Mouse (Mus musculus) ovary, adult 18-20 months (tissue): ENCODE results near the gene Slc47a2.

Experiments
- DNase-seq: peaks from one replicate; pipeline ENCODE4 v3.0.0; 2022; ENCODE audit warnings: low spot score, mixed read lengths

Gene Slc47a2

DNA sequence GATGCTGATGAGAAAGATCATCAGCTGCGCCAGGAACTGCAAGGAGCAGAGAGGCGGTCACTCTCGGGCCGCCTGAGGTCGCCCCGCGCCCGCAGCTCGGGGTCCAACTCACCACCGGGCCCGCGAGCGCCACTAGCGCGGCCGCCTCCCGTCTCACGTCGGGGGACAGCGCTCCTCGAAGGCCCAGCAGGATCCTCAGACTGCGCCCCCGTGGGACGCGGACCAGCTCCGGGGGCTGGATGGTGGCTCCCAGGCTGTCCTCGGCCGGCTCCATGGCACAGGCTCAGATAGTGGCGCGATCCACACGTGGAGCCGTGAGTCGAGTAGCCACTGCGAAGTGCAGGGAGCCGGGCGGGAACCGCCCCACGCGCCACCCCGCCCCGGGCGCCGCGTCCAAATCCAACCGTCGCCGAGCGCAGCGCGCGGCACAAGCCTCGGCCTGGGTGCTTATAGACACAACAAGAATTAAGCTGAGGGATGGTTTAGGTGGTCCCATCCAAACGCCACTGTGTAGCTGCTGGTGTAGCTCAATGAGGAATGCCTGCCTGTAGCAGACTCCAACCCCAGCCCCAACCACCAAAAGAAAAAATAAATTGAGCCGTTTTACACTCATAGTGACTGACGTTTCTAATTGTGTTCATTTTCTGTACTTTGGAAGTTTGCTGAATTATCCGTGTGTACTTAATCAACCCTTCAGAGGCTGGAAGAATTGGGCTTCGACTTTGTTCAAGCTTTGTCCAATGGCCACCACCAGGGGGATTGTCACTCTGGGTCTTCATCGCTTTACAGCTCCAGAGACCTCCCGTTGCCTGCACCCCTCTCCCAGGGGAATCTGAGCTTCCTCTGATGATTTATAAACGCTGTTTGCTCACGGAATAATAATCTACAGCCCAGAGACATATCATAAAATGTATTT lies at the start of gene Slc47a2:
Gene Slc47a2, minus strand, starts transcription at position 356 of the 916 bp plus-strand sequence.
- no peak for DNase-seq

DNA sequence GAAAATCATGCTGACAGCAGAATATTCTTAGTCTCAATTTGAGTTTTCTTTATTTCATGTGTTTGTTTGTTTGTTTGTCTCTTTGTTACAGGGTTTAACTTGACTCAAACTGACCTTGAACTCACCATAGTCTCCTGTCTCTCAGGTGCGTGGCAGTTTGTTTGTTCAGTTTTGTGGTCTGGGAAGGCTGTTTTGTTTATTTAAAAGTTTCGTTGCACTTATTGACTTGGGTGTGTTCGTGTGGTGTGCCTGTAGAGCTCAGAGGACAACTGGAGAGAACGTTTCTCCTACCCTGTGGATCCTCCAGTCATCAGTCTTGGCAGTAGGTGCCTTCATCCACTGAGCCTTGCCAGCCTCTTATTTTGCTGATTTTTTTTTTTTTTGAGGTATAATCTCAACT lies 46.3 kb upstream of the Slc47a2 start:
- DNase-seq, result no peak

DNA sequence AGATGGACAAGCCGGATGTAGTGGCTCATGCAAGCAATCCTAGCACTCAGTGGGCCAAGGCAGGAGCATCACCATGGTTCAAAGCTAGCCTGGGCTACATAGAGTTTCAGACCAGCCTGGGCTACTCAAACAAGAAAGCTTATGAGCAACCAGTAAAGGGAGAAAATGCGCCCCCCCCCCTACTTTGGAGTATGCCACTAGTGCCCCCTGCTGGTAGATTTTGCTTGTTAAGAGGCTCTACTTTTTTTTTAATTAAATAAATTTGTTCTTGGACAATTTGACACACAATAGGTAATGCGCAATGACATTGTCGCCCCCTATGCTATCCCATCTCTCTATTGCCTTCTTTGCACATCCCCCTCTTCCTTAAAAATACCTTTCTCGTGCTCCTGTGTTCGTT lies 45.4 kb upstream of the Slc47a2 start:
- no peak for DNase-seq

DNA sequence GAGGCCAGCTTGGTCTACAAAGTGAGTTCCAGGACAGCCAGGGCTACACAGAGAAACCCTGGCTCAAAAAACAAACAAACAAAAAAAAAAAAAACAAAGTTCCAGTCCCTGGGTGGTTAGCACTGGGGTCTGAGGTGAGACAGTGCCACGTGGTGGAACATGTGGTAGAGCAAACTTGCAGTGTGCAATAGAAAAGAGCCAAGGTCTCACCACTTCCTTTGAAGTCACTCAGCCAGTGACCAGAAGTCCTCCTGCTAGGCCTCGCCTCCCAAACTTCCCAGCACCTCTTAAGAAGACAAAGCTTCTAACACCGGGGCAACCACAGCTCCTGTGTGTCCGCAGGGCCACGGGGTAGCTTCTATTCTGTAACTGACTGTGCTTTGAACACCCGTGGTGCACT lies 44.6 kb upstream of the Slc47a2 start:
- no peak for DNase-seq

DNA sequence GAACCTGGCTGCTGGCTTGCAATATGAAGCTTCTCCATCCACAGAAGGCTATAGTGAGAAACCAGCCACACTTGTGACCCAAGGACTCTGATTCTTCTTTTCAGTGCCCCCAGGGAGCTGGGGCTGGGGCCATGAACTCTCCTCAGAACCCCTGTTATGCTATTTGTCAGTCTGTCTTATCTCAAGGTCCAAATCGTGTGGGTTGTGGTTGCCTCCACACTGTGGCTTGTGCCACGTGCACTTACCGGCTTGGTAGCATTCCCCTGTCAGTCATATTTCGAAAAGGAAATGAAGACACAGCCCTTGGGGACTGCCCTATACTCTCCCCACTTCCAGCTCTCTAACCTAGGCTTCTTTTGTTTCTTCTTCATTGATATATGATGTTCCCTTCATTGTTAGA lies 43.1 kb upstream of the Slc47a2 start:
- DNase-seq, result no peak

DNA sequence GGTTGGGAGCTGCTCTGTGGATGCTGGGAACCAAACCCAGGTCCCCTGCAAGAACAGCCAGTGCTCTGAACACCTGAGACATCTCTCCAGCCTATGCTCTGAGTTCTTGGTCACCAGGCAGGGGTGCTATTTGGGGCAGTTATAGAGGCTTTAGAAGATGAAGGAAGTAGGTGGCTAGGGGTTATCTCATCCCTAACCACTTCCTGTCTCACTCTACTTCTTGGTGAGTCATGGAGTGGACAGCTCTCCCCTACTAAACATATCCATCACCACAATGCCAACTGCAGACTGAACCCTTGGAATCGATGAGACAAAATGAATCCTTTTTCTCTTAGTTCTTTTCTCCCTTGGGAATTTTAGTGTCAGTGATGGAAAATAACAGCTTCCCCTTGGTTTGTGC lies 38.6 kb upstream of the Slc47a2 start:
- no peak for DNase-seq

DNA sequence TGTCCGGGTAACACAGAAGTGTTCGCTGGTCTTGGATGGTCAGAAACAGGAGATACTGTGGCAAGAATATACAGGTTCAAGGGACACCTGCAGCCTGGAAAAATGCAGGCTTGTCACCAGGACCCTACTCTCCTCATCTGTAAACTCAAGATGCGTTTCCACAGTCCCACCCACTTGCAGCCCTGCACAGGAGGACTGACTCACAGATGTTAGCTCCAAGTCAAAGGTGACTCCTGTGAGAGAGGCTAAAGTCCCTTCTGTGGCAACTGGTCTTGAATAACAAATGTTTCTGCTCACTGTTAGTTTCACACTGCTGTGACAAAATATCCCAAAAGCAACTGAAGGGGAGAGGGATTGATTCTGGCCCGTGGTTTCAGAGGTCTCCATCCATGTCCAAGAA lies 36.0 kb upstream of the Slc47a2 start:
- no peak for DNase-seq

DNA sequence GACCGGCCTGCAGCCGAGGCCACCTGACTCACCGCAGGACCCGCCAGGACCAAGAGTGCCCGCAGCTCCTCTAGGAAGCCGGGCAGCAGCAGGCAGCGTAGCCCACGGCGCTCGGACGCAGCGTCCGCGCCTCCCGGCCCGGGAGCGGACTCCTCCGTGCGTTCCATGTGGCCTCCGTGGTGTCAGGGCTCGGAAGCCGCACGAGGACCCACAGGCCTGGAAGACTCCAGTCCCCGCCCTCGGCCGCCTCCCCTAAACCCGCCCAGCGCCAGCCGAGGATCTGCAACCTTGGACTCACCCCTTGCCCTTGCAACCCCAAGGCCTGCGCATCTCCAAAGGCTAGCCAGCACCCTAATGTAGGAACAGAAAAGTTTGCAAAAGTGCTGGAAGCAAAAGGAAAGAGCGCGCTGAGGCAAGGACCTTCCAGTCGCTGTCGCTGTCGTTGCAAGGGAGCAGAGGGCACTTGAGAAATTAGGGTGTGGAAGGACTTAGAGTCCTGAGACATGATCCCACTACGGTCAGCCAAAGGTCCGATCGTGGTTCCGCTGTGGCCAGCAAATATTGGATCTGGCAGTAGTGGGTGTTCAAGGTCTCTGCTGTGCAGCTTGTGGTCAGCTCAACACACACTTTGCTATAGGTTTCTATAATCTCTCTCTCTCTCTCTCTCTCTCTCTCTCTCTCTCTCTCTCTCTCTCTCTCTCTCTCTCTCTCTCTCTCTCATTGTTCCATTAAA lies 35.4 kb upstream of the Slc47a2 start, which contains the start of gene Slc47a1:
Gene Slc47a1, minus strand, starts transcription at position 465 of the 733 bp plus-strand sequence.
- DNase-seq, result peak; percentile 52

DNA sequence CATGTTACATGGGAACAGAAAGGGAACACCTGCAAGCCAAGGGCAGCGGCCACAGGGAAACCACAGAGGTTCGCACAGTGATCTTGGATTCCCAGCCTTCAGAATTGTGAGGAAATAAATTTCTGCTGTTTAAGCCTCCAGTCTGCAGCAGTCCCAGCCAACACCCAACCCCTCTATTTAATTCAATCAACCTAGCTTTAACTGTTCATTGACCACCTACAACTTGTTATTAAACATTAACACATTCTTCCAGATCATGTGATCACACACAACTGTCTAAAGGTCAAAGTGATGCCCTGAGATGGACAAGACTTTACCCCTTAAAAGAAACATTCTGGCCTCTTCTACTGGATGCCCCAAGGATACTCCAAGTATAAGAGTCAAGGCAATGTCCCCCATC lies 26.0 kb upstream of the Slc47a2 start:
- DNase-seq, result no peak

DNA sequence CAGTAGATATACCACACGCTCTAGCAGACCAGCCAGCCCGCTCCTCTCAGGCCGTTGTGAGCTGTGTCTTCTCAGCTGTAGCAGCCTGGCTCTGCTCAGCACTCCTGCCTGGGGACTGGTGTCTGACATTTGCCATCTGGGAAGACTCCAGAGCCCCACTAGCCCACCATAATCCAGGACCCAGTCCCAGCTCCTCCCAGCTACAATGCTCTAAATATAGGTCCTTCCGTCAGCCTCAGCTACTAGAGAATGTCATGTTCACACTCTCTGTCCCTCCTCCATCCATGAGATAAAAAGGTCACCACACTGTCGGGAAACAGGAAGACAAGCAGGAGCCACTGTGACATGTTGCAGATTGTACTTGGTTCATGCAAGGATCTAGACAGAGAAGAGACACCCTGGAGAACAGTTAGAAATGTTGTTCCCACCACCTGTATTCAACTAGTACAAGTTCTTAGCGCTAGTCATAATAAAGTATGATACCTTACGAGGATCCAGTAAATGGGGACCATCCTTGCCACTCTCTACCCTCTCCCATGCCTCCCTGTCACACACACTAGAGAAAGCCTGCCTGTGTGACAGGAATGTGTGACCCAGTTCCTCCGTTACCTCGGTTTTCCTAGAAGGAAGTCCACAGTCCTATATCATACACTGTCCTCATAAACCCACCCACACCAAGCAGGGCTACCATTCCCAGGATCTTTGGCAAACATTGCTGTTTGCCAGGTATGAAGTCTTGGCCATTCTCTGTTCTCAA lies 24.0 kb upstream of the Slc47a2 start:
- DNase-seq, result no peak

DNA sequence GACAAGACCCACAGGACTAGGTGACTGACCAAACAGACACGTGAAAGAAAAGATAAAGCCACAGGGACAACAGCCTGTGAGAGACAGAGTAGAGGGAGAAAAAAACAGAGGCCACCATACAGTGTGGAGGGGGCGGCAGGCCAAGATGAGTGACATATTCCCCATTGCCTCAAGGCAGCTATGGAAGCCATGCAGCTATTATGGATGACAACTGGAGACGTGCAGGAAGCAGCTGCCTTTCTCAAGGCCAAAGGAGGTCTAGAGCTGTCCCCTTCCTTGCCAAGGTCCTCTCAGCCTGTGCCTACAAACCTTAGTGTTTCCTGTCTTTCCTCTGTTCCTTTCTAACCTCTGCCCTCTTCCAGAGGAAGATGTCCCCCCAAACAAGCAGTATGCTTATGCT lies 23.3 kb upstream of the Slc47a2 start:
- no peak for DNase-seq

DNA sequence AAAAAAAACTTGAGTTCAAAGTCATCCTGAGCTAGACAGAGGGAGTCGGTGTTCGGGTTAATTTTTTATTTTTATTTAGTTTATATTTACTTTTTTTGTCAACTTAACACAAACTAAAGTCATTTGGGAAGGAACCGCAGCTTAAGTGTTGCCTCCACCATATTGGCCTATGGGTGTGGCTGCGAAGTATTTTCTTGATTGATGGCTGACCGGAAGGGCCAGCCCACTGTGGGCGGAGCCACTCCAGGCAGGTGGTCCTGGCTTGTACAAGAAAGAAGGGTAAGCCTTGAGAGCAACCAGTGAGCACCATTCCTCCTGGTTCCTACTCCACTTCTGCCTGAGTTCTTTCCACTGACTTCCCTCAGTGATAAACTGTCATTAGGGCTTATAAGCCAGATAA lies 21.4 kb upstream of the Slc47a2 start:
- no peak for DNase-seq

DNA sequence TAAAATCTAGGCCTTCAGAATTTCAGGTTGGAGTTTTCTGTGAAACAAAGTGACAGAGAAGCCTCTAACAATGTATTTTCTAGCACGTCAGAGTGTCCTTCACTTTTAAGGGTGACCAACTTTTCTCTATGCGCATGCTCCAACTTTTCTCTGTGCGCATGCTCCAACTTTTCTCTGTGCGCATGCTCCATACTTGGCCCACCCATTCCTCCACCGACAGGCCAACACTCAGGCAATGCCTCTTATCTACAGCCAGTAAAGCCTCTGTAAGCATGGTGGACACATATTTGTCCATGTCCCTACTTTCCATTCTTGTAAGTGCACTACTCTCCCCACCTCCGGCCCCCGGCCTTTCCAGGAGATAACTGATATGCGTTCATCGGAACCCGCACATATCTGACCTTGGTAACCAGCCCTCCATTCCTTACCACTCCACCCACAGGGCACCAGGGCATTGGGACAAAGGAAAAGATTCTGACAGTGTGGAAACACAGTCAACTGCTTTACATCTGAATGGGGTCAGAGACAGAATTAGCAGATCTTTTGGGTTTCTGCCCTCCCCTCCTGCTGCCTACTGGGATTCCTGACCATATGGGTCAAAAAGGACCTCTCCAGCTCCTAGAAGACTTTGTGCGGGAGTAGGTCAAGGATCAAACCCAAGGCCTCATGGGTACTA lies 19.0 kb upstream of the Slc47a2 start:
- no peak for DNase-seq

DNA sequence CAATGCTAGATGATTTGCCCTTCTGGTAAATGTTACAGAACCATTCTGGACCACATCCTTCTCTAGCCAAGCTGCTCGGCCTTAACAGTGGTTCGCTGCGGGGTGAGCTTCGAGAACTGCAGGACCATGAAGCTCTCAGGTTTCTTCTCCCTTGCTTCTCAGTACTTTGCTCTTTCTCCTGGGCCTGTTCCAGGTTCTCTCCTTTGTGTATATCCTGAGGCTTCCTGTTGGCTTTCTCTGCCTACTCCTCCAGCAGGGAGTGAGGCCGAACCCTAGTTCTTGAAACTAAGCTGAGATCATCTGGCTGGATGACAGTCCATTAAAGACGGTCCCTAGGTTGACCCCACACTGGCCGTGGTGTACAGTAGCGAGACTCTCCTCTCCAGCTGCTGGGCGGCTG lies 13.9 kb upstream of the Slc47a2 start:
- DNase-seq, result no peak

DNA sequence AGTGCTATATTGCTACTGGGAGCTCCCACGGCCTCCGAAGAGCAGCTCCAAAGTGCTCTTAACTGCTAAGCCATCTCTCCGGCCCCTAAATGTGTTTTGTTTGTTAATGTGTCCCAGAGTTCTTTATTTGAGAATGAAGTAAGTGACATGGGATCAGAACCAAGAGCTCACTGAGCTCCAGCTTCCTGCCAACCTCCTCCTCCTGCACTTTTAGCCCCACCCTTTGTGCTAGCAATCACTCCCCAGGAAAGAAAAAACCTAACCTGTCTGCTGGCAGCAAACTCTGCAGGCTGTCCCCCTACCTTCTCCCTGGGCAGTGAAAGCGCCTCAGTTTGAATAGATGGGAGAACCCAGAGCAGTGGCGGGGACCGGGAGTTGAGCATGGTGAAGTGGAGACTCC lies 13.5 kb upstream of the Slc47a2 start:
- DNase-seq, result no peak

DNA sequence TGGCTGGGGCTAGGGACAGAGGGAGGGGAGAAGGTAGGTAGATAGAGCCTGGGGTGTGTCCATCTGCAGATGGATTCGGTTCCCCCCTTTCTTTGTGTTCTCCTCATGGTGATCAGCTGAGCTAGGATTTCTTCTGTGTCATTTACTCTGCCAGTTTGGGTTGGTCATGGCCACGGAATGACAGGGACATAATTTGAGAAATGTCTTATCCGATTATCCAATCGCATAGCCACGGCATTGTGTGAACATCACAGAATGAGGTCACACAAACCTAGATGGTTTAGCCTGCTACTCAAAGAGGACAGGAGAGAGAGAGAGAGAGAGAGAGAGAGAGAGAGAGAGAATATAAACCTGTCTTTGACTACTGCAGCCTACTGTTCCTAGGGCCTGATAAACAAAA lies 12.7 kb upstream of the Slc47a2 start:
- DNase-seq, result no peak

DNA sequence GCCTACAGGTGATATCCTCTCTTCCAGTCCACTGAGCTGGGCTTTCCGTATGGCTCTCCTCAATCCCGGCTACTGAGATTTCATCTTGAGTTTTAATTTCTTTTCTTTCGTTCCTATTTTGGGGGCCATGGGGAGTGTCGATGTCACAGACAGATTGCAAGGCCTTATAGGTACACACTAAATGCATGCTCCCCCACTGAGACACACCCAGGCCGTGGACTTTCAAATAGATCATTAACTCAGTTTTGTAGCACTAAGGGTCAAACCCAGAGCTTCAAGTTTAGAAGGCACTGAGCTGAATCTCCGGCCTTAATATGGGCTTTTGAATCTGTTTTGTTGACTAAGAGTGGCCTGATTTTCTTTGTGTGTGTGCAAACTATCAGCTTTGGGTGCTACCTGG lies 11.7 kb upstream of the Slc47a2 start:
- no peak for DNase-seq

DNA sequence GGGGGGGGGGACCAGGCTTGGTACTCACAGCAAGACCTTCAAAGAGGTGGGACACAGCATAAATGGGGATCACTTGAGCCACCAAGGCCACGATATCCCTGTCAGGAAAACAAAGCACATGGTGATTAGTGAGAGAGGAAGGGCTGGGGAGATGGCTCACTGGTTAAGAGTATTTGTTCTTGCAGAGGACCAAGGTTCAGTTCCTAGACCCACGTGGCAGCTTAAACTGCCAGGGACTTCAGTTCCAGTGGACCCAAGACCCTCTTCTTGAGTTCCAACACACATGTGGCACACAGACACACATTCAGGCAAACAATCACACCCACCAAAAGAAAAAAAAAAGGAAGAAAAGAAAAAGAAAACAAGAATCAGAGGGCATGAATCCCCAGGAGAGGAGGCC lies 10.4 kb upstream of the Slc47a2 start:
- DNase-seq, result no peak

DNA sequence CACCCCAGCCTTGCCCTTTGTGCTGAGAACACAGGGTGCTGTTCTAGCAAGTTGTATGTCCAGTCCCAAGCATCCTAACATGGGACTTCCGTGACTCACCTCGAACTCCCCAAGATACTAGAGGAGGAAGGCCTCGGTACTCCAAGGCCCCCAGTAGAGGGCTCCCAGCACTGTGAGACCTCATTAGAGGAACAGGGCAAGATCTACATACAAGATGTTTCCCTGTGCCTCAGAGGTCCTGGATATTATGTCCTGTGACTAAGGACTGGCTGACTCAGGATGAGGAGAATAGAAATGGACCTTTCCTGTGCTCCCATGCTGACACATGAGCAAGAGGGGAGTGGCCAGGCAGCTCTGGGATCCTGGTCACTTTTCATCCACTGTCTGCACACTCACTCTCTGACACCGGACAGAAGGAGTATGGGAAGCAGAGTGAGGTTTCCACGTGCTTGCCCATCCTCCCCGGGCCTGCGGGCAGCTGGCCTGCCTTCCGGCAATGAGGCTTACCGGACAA lies 9.5 kb upstream of the Slc47a2 start:
- no peak for DNase-seq

DNA sequence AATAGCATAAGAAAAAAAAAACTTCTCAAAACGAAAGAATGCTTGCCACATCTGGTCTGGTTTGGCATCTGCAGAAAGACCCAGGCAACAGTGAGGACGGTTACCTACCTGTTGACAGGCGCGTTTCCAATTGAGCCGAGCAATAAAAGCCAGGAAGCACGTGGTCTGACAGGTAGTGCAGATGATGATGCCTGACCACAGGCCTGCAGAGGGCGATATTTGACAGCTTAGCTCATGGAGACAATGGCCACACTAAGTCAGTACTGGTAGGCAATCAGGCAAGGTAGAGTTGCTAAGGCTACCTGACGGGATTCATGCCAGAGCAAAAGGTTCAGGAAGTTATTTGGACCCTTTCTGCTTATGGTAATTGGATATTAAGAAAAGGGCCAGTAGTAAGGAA lies 6.7 kb upstream of the Slc47a2 start:
- DNase-seq, result peak; percentile 43

DNA sequence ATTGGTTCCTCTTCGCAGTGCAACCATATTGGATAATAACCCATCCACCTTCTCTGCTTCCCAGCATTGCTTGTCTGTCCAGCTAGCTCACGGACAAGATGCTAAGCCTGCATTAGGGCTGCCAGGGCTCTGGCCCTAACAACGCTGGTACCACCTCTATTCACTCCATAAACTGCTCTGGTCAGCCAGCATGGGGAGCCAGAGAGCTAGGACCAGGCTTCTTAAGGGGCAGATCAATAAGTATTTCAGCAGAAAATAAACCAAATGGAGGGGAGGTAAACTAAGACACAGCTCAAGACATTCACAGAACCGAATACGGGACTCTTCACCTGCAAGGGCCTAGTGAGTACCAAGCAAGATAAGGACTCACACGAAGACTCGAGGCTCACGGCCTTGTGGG lies 3.5 kb upstream of the Slc47a2 start:
- DNase-seq, result no peak

DNA sequence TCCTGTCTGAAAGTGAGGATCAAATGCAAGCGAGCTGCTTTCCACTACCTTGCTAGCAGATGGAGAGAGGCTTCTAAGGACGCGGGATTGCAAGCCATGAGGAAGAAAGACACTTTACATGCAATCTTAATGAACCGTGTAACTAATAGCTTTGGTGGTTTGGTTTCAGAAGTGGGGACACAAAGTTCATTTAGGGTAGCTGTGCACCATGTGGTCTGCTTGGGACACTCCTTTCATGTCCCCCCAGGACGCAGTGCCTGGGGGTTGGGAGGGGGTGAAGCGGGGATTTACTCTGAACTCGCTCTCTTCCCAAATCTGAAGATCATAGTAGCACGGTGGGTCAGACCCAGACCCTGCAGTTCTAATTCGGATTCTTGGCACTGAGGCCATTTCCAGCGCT lies 689 bp downstream of the Slc47a2 start:
- no peak for DNase-seq
